Mouse (Mus musculus) left cerebral cortex, postnatal 25 days (tissue): ENCODE data around the gene Lrrc32. TPM values are rescaled to one million over a fixed set of nuclear protein-coding genes. Genes with fewer than 3 reads are reported as not detected.

ENCODE experiments used
- DNase-seq, 2 experiments: peaks; one replicate each; pipeline ENCODE4 v3.0.0; 2022; ENCODE audit warnings: low spot score in 2 of 2, mixed read lengths in 1 of 2
- intact Hi-C: fragments of 180-260 bp; cut with DNase I; formaldehyde crosslinking; loops from one replicate; pipeline ENCODE4 v1.15.1; 2025
- total RNA-seq, 2 experiments: library from RNA; stranded (reverse); gene quantifications; 2 replicates each; pipeline ENCODE4 v1.2.3; 2021

Lrrc32 gene
- 1 to 10 TPM; 7.0 to 7.2 TPM for total RNA-seq

- DNase-seq, result no peak
- intact Hi-C loops, result loop anchor here (10.0 kb wide), 2 partner anchors 216 to 346 kb away; partner anchors contain the start of genes Thap12 and Wnt11
Measured at GRCm38 (mm10) chr7:98489131-98489530, at the start of gene Lrrc32. Gene Lrrc32 (plus strand): TSS chr7:98489283.

GRCm38 (mm10) chr7:98439956-98440466 is 49.1 kb upstream of the Lrrc32 start, which contains the start of gene Gucy2d:
Gene Gucy2d (plus strand): TSS chr7:98440416.
- intact Hi-C loops, result no loop called here
- no peak for DNase-seq

- intact Hi-C loops, result loop anchor here (5.0 kb wide), 2 partner anchors 170 to 290 kb away; no protein-coding TSS in a partner anchor
- no peak for DNase-seq
Measured at GRCm38 (mm10) chr7:98446873-98447272, 42.2 kb upstream of the Lrrc32 start.

DNA sequence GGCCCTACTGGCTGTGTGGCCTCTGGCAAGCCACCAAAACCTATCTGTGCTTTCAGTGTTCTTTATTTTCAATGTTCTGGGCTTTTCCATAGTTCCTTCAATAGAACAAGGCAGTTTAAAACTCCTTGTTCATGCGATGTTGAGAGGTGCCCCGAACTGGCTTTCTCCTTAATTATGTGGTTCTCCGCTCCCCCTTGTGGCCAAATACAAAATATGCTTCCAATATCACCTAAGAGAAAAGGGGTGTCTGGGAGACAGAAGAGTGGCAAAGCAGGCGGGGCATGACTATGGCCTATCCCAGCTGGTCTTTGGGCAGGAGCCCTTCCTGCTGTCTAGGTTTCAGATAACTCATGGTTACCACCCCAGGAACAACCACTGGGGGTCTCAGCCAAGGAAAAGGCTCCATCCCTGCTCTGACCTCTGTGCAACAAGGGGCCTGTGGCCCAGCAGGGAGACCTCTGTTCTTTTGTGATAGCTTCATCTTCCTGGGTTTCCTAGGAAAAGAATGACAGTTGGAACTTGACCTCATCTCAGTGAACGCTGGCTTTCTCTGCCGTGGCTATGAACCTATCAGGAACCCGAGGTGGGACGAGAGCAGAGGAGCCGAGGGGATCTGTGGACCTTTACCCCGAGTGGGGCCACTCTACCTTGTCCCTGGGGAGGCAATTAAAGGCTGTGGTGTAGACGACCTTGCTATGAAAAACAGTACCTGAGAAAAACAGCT is 41.3 kb upstream of the Lrrc32 start:
- intact Hi-C loops, result loop anchor here (5.0 kb wide), 2 partner anchors 170 to 290 kb away; no protein-coding TSS in a partner anchor
- DNase-seq, result peak; percentile 11 to 36

- intact Hi-C loops, result loop anchor here (5.0 kb wide), 2 partner anchors 171 to 291 kb away; no protein-coding TSS in a partner anchor
- DNase-seq, result no peak
Measured at GRCm38 (mm10) chr7:98448309-98448630, 40.8 kb upstream of the Lrrc32 start.

GRCm38 (mm10) chr7:98449696-98450095 is 39.4 kb upstream of the Lrrc32 start:
- DNase-seq, result no peak
- intact Hi-C loops, result loop anchor here (5.0 kb wide), 2 partner anchors 172 to 292 kb away; no protein-coding TSS in a partner anchor

DNA sequence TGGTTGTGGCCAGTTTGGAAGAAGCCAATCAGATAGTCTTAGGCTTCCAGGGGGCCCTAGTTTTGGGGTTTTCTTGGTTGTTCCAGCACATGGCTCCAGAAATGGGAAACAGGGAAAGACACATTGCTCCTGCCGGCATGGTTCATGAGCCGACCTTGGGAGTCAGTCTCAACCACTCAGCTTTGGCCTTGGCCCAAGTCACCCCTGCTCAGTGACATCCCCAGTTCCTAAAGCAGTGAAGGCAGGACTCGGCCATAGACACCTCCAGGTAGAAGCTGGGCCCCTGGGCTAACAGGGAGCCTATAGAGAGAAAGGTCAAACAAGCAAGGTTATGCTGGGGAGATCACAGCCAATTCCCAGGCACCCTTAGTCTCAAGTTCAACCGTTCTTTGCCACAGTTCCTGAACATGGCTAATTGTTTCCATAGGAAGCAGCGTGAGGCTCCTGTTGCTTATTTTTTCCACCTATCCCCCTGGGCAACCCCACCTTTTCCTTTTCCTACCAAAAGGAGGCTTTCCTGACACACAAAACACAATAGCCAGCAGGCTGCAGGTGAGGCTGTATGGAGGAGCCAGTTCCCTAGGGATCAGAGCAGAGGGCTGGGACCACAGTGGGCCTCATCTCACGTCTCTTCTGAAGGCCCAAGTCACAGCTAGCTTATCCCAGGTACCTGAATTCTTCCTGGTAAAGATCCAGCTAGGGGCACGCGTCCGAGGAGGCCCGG is 34.5 kb upstream of the Lrrc32 start:
- DNase-seq, result no peak
- intact Hi-C loops, result no loop called here

DNA sequence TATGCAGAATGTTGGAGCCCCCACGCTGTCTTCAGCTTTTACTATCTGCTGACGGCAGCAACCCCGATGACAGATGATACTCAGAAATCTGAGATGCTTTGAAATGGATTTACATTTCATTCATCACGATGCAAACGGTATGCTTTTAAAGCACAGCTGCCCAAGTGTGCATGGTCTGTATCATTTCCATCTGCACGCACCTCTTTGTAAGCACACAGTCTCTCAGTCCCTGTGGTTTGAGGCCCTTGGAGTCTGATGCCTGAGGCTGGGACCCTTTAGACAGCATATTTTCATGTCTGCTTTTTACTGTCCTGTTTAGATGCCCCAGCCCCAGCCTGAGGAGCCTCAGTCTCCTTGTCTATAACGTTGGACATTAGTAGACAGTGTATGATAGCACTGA is 28.8 kb upstream of the Lrrc32 start:
- DNase-seq, result no peak
- intact Hi-C loops, result no loop called here

DNA sequence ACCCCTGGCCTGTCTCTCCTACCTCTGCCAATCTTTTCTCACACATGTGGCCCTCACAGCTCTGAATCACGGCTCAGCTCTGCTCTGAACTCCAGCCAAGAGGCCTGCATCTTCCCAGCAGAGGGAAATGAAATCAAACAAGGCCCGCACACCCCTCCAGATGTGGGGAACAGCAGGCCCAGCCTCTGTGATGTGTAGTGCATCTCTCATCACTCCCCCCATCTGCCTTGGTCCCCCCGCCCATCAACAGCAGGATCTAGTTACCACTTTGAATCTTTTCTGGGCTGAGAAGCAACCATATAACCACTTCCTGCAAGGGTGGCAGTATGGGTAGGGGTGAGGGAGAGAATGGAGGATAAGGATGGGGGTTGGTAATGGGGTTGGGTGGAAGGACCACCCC is 20.0 kb upstream of the Lrrc32 start:
- intact Hi-C loops, result no loop called here
- no peak for DNase-seq

DNA sequence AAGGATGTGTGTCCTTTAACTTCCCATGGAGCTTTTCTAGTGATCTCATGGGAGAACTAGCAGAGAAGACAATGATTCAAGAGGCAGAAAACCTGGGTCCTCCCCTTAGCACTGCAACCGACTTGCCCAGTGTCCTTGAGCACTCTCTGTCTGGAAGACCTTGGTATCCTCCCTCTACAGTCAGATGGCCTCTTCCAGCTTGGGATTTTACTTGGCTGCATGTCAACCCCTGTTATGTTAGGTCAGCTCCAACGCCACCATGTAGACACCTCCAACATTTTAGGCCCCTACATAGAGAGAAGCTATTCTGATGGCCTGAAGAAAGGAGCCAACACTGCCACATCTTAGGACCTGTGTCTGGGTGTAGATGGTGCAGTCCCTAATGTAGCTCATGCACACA is 16.6 kb upstream of the Lrrc32 start:
- DNase-seq, result no peak
- intact Hi-C loops, result no loop called here

DNA sequence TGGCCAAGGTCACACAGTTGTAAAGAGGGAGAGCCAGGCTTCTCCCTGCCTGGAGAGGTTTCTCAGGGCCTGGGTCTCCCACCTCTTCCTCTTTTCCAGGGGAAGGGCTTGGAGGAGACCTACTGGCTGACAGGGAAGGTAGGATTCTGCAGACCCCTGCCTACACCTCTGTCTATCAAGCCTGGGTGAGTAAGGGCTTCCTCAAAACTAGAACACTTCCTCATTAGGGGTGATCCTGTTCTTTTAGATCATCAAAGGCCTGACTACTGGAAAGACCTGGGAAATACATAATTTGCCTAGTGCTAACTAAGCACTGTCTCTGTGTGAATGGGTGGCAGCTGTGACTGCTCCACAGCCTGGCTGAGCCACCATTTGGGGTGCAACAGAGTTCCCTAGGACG is 14.5 kb upstream of the Lrrc32 start:
- intact Hi-C loops, result no loop called here
- DNase-seq, result no peak

- intact Hi-C loops, result no loop called here
- no peak for DNase-seq
Measured at GRCm38 (mm10) chr7:98477153-98477552, 11.9 kb upstream of the Lrrc32 start.

DNA sequence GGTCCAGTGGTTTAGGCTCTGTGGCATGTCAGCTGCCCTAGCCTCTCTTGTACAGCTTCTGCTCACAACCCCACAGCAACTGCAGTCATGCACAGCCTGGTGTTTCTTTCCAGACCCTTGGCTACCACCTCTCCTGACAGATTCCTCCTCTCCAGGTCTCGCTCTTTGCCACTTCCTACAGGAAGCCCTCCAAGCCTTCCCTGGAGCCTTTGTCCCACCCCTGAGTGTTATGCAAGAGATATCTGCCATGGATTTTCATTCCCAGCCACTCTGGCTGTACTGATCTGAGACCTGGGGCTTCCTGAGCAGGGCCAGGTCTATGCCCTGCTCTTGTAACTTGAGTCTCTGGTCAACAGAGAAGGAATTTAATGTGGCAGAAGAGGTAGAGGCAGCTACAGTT is 8.6 kb upstream of the Lrrc32 start:
- DNase-seq, result no peak
- intact Hi-C loops, result loop anchor here (10.0 kb wide), 2 partner anchors 224 to 354 kb away; partner anchors contain the start of genes Thap12 and Wnt11

GRCm38 (mm10) chr7:98481066-98481734 is 7.9 kb upstream of the Lrrc32 start:
- DNase-seq, result peak; percentile 74 to 76
- intact Hi-C loops, result loop anchor here (1.0 to 10.0 kb wide), 5 partner anchors 104 to 354 kb away; partner anchors contain the start of genes Thap12 and Wnt11

- DNase-seq, result no peak
- intact Hi-C loops, result loop anchor here (1.0 to 10.0 kb wide), 5 partner anchors 103 to 353 kb away; partner anchors contain the start of genes Thap12 and Wnt11
Measured at GRCm38 (mm10) chr7:98481861-98482260, 7.2 kb upstream of the Lrrc32 start.

- intact Hi-C loops, result loop anchor here (10.0 kb wide), 2 partner anchors 222 to 352 kb away; partner anchors contain the start of genes Thap12 and Wnt11
- no peak for DNase-seq
Measured at GRCm38 (mm10) chr7:98482551-98483267, 6.4 kb upstream of the Lrrc32 start.

DNA sequence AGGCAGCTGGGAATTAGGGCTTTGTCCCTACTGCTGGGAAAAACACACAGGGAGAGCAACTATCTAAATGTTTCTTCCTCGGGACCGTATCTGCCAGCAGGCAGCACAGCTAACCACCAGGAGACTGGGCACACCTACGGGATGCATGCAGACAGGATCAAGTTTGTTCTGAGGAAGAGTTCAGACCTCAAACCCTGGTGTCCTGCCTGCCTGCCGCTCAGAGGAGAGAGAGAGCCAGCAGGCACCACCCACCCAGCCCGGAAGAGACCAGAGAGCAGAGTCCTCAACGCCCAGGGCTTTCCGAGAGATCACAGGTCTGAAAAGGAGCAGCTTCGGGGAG is 5.8 kb upstream of the Lrrc32 start:
- intact Hi-C loops, result loop anchor here (10.0 kb wide), 2 partner anchors 222 to 352 kb away; partner anchors contain the start of genes Thap12 and Wnt11
- no peak for DNase-seq

GRCm38 (mm10) chr7:98484878-98485277 is 4.2 kb upstream of the Lrrc32 start:
- DNase-seq, result no peak
- intact Hi-C loops, result loop anchor here (10.0 kb wide), 2 partner anchors 220 to 350 kb away; partner anchors contain the start of genes Thap12 and Wnt11

DNA sequence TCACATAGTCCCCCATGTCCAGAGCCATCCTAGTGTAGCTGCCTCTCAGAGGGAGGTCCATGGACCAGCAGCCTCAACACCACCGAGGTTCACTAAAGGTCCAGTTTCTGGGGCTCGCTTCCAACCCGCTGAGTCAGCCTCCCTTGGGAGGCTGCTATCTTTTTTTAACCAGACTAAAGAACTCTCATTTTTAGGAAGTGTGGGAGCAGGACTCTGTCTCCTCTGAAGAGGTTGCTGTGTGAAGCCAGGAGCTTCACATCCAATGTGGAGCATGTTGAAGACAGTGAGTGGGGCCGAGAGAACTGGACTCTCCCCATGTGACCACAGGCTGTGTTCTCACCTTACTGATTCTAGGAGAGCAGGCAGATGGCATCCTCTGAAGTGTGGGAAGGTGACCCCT is 3.6 kb upstream of the Lrrc32 start:
- peak in 1 of 2 experiments; percentile 73 for DNase-seq
- intact Hi-C loops, result loop anchor here (10.0 kb wide), 2 partner anchors 219 to 349 kb away; partner anchors contain the start of genes Thap12 and Wnt11
